Mouse (Mus musculus): ENCODE results near the gene Gpc5.
A peak's percentile ranks its signal among the peaks of the same experiment; 100 is the strongest.
"Not testable (repeated sequence)": the region's sequence is repeated elsewhere in the genome, so short reads cannot be mapped to it uniquely, and the experiment has no call there.

The Gpc5 gene

GRCm38 (mm10) chr14:115092081-115092480 is at the start of gene Gpc5:
Gene Gpc5 (plus strand): TSS chr14:115092215.
- peak; percentile 91 for DNase-seq

DNA sequence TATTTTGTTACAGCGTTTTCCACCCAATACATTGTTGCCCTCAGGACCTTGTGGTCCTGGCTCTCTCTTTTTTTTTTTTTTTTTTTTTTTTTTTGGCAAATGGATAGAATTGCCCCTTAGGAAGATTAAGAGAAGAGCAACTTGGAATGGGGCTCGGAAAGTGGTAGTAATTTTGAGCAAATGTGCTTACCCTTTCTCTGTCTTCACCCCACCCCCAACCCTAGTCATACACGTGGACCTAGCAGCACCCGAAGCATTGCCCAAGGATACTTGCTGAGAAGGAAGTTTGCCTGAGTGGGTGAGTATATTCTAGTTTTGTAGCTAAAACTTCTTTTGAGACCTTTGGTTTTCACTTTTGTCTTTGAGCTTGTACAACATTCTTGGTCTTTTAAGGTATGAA is 49.4 kb upstream of the Gpc5 start:
- no peak for DNase-seq

- no peak for DNase-seq
Measured at GRCm38 (mm10) chr14:115044016-115044415, 48.0 kb upstream of the Gpc5 start.

GRCm38 (mm10) chr14:115045712-115046111 is 46.3 kb upstream of the Gpc5 start:
- no peak for DNase-seq

DNA sequence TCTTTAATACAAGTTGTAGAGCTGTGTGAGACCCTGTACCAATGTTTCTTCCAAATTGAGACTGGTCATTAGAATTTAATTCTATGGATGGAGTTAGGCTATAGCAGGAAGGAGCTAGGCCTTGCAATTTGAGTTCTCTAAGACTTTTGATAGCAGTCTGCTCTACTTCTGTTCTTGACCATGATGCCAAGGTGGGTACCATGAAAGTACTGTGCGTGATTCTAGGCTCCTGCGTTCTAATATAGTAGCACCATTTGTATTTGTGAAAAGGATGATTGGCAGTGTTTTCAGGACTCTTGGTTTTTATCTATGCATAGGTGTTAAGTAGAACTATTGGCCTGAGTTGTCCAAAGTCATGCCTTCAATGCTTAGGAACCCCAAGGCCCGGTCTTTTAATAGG is 44.7 kb upstream of the Gpc5 start:
- DNase-seq, result no peak

DNA sequence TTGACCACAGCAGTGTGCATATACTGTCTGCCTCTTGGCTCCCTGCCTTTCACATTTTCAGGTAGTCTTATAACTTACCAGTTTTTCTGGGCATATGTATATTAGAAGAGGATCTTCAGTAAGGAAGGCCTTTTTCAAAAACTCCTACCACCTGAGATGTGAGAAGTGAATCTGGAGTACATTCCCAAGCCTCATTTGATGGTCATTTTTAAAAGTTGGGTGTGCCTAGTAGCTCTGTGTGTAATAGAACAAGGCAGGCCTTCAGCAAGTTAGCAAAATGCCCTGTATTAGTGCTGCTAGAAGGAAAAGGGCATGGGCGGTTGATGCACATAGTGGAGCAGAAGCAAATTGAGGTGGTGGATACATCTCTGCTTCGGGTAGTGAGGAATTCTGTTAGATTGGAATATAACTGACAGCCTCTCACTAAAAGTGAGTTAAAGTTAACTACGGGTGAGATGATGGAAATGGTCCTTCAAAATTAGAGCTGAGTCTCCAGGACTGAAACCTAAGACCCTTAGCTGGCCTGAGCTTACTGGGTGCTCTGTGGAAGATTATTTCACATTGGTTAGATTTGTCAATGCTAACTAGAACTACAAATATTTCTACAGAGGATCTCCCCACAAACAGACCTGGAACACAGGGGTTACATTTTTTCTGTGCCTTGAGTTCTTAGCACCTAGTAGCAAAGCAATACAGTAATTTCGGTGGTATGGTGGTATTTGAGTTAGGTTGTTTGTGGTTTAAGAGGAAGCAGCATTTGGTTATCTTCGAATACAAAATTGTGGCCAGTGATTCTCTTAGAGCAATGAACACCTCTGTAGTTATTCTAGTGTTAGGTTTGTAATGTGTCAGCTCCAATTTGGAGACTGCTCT is 43.8 kb upstream of the Gpc5 start:
- DNase-seq, result no peak

DNA sequence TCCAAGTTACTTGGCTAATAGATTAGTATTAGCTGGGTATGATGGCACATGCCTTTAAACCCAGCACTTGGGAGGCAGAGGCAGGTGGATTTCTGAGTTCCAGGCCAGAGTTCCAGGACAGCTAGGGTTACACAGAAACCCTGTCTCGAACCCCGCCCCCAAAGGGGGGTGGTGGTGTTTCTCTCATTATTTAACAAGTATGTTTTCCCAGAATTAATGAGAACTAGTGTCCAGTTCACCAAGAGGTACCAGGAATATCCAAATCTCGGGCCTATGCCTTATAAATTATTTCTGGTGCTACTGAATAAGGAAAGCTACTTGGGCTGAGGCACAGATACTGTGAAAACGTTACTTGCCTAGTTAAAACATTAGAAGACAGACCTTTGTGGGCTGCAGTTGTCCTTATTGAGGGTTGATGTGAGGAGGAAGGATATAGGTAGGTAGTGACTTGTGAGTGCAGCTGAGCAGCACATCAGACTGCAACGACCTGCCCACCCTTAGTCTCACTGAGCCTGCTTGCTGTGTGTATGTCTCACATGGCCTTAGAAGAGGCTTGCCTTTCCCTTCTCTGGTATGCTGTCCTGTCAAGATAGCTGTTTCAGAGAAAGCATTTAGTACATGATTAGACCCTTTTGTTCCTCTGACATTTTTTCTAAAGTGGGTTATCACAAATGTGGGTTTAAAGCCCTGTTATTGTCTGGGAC is 43.0 kb upstream of the Gpc5 start:
- no peak for DNase-seq

DNA sequence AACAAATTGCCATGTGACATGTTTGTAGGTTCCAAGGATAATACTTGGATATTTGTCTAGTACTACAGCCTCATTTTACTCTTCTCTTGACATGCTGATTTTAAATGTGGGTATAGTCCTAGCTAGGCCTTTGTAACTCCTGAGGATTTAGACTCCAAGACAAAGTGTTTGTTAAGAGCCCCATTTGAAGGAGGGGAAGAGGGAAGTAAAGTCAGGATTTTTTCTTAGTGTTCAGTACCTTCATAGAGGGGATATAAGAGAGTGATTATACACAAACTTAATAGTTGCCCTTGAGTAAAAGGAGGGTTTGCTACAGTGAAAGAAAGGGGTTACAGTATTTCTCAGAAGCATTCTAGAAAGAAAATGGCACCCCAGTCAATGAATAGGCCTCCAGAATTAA is 42.2 kb upstream of the Gpc5 start:
- no peak for DNase-seq

DNA sequence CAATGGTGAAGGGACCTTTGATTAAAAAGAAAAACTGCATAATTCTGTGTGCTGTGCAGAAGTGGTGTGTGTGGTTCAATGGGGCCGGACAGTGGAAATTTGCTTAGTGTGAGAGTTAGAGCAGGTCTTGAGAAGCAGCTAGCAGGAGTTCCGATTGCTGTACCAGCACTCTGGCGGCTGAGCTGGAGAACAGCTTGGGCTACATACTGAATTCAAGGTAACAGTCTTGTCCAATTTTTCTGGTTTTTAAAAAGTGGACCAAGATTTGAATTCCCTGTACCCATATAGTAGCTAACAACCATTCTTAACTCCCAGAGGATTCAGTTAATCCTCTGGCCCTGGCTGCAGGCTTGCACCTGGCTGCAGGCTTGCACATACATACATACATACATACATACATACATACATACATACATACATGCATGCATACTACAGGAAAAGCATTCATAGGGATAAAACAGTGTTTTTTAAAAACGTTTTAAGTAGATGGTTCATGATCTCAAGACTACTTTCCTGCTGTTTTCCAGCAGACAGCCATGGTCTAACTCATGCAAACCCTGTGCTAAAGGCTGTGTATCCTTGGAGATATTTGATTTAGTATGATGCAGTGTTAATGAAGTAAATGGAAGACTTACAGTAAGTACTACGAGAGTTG is 40.8 kb upstream of the Gpc5 start:
- no peak for DNase-seq

DNA sequence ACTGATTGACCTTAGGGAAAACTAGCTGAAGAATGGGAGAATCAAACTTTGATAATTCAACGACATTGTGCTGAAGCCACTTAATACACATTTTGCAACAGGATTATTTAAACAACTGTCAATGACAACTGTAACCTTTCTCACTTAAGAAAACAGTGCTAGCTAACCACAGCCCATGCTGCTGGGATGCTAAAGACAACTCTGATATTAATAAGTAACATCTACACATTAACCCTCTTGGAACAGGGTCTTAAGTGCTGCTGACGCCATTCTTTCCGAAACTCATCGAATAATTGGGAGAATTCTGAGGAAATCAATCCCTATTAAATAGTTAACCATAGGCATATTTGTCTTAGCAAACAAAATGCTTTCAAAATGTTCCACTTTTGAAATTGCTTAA is 39.6 kb upstream of the Gpc5 start:
- no peak for DNase-seq

DNA sequence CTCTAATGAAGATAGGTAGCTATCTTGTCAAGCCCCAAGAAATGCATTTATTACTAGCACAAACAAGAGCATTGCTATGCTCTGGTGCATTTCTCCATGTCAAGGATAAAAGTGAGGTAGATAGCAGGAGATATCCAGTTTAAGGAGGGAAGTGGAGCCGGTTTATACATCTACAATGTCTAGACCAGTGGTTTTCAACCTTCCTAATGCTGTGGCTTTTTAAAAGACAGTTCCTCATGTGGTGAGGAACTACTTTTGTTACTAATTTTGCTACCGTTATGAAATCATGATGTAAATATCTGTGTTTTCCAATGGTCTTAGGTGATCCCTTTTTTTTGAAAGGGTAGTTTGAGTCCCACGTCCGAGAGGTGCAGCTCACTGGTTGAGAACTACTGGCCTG is 37.8 kb upstream of the Gpc5 start:
- no peak for DNase-seq

DNA sequence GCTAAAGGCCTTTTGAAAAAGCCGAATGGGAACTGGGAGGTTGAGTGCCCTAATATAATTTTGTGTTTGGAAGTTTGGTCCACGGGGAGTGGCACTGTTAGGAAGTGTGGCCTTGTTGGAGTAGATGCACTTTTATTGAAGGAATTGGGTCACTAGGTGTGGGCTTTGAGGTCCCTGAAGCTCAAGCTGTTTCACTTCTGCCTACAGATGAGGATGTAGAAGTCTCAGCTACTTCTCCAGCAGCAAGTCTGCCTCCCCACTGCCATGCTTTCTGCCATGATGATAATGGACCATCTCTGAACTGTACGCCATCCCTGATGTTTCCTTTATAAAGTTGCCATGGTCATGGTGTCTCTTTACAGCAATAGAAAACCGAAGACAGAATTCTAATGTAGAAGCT is 34.5 kb upstream of the Gpc5 start:
- no peak for DNase-seq

GRCm38 (mm10) chr14:115066164-115066563 is 25.9 kb upstream of the Gpc5 start:
- DNase-seq, result not testable (repeated sequence)

GRCm38 (mm10) chr14:115070534-115070933 is 21.5 kb upstream of the Gpc5 start:
- DNase-seq, result peak; percentile 46

GRCm38 (mm10) chr14:115077340-115077739 is 14.7 kb upstream of the Gpc5 start:
- peak; percentile 27 for DNase-seq

- DNase-seq, result no peak
Measured at GRCm38 (mm10) chr14:115078064-115078463, 14.0 kb upstream of the Gpc5 start.

DNA sequence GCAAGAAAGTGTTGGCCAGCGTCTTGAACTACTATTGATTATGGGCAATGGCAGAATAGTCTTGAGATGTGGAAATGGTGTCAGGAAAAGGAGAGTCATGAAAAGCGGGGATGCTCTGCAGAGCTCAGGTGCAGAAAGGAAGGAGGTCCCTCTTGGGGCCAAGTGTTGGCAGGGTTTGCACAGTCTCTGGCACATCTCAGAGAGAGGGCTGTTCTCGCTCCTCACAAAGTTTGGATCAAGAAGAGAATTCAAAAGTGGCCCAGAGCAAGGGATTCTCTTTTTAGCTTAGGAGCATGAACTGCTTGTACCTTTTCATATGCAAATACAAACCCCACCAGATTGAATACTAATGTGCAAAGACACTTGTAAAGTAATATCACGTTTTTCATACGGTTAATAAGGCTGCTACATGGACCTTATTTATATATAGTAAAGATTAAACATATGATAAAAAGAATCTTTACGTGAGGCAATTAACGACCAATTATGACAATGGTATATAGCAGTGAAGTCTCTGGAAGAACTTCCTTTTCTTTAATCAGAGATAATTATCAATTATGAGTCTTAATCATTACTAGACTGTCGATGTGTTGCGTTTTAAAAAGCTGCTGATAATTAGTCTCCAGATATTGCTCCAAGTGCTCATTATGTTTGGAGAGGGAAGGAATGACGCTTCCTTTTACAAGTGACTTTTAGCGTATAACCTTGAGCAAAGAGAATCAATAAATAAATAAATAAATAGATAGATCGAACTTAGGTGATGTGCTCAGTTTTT is 10.1 kb upstream of the Gpc5 start:
- DNase-seq, result no peak

DNA sequence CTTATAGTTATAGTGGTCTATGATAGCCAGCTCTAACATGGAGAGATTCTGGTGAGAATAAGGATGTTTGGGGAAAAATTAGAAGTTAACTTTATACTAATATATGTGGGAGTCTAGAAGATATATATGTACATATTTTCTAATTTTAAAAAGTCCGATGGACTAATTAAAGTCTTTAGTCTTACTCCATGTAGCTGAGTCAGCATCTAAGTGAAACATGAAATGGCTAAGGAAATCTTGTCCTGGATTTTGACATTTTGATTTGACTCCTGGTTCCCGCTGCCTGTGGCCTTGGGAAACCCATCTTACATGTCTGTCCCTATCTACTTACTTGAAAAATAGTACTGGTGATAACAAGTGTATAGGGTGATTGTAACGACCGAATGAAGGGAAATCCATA is 1.5 kb upstream of the Gpc5 start:
- no peak for DNase-seq

DNA sequence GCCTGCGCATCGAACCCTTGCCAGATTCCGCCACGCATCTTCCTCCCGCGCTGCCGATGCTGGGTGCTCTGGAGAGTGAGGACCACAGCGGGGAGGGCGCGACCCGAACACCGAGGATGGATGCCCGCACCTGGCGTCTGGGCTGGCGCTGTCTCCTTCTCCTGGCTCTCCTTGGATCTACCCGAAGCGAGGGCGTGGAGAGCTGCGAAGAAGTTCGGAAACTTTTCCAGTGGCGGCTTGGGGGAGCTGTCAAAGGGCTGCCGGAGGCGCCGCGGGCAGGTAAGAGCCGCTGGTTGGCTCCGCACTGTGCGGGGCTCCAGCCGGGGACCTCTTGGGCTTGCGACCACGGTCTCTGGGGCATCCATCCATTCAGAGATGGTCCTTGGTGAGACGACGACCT is 495 bp downstream of the Gpc5 start:
- no peak for DNase-seq

GRCm38 (mm10) chr14:115092952-115093351 is 937 bp downstream of the Gpc5 start:
- DNase-seq, result no peak

- DNase-seq, result no peak
Measured at GRCm38 (mm10) chr14:115100617-115101299, 8.7 kb downstream of the Gpc5 start.

- no peak for DNase-seq
Measured at GRCm38 (mm10) chr14:115106326-115106725, 14.3 kb downstream of the Gpc5 start.
